Mouse (Mus musculus) T-helper 1 cell (primary cell): ENCODE measurements at regions not wholly inside any gene's neighbourhood (a gene's known extent, or its start where the extent isn't known, plus 50 kb on each side); places are given as distances from the start of the nearest gene placed in this dataset.

Experiments
- in situ Hi-C: fragments of 300-600 bp; cut with MboI, MseI; formaldehyde crosslinking; loops from one replicate; pipeline ENCODE4 v1.15.1; 2025; ENCODE audit warnings: high pct_unique_total_duplicates

DNA sequence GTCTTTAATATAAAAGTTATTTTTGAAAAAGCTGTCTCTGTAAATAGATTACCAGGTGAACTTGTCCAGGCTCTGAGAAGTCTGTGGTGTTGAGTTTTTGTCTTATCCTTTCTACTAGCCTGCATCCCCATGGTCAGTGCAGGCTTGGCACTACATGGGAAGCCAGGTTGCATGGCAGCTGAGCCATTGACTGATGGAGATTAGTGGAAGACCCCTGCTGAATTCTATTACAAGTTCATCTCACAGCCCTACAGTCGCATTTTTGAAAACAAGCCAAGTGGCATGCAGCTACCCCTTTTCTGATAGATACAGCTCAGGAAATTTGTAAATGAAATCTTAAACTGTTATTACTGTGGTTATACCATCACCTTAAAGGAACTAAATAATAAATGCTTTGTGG lies 101.2 kb upstream of the Fam184a start:
- in situ Hi-C loops, result loop anchor here (25.0 kb wide), 1 partner anchor 710 kb away; no protein-coding TSS in a partner anchor

DNA sequence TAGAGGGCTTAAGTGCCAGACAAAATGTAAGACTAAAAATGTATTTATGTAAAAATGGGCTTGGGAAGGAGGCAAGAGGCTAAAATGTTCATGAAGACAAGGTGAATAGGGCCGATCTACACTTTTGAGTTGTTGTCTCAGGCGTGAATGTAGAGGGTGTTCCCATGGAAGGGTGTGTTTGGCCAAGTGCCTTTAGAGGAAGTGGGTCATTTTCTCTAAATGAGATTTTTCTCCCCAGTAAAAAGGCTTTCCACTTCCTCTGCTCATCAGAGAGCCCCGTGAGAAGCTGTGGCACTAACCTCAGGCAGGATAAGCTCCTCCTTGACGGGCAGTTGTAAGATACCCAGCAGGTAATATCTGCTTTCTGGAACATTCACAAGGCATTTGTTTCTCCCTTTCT lies 99.6 kb upstream of the Fam184a start:
- in situ Hi-C loops, result loop anchor here (25.0 kb wide), 1 partner anchor 712 kb away; no protein-coding TSS in a partner anchor

DNA sequence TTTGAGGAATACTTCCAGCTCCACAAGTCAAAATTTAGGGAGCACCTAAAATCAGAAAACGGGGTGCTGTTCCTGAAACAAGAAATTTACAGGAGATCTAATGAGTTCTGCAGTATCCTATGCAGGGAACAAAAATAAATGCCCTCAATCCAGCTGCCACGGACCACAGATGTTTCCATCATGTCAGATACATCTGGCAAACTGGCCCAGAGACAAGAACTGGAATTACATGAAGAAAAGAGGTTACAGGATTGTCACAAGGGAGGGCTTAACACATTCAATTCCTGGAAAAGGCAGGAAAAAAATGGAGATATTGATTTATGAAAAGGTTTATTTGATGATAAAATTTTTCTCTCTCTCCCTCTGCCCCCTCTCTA lies 62.3 kb upstream of the Fam184a start:
- in situ Hi-C loops, result no loop called here

DNA sequence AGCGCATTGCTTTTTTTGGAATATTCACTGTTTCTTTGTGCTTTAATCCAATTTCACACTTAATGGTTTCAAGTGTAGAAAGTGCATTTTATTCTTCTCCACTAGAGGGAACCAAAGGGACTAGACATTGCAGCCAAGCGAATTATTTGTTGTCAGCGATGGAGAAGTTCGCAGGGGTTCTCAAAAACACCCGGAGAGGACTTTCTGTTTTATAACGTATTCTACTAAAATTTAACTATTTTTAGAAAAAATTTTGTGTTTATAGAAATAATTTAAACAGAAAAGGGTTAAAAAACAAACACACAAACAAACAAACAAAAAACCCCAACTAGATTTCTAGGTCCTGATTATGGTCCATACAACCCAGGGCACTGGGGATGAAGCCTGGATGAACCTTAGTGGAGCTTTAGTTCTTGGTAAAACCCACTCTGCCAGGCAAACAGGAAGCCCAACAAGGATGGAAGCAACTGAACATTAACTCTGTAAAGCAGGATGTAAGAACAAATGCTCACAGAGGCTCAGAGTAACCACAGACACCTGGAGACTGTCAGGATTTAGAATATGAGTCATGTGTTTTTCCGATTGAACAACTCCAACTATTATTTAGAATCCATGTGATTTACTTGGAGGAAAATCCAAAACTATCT lies 61.8 kb upstream of the Fam184a start:
- in situ Hi-C loops, result no loop called here

DNA sequence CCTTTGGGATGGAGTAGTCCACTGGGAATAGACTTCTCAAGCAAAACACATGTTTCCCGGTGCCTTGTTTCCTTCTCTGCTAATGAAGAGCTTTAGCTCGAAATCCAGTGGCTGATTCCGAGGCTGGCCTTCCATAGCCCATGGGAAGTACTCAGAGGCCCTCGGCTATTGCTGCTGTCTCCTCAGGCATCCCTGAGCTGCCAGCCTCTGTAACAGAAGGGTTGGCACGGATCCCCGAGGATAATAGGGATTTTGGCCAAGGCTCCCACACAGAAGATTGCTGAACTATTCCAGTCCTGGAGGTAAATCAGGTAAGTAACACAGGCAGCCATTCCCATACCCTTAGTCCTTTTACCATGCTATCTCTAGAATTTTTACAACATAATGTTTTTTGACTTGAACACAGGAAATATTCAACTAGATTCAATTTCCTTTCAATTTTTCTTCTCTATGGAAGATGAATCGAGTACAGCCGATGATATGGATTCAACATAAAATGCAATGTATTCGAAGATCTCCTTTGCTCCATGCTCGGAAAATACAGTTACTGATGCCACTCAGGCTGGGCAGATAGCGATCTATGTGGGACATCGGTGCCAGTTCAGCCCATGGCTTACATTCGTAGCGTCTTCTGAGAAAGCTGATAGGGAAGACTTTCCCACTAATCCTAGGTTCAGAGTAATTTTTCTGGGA lies 61.1 kb upstream of the Fam184a start:
- in situ Hi-C loops, result no loop called here

DNA sequence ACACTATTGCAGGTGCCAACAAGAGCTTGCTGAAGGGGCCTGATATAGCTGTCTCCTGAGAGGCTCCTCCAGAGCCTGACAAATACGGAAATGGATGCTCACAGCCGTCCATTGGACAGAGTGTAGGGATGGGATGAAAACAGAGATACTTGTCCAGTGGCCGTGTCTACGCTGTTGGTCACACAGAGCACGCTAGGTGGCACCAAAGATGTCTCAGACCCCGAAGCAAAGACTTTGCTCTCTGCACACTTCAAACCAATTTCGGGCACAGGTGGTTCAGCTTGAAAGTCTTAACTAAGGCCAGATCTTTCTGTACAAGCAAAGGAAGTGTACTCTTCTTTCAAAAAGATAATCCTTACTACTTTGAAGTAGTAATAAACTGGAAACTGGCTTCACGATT lies 55.8 kb upstream of the Fam184a start:
- in situ Hi-C loops, result no loop called here

DNA sequence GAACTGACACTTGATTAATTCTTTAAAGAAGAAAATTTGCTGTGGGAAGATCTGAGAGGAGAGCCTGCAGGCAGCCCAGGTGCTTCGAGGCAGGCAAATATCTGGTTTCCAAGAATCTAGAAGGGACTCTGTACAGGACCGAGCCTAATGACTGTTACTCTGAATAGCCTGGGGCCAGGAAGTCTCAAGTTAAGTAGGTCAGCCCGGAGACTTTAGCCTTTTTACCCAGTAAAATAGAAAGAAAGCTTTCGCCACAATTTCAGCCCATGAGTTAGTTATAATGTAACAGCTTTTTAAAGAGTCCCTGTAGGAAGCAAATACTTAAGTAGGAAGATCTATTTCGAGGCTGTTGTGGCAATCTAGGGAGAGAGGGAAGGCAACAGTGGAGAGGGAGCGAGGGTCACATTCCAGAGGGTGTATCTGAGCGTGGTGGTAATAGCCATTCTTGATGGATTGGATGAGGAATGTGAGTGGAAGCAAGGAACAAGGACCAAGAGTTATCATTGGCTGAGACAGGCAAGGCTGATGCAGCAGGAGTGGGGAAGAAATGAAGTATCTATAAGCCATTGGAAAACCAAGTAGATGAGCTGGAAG lies 50.2 kb upstream of the Fam184a start:
- in situ Hi-C loops, result no loop called here
